Mouse (Mus musculus) intestine, postnatal 0 days (tissue): ENCODE data around the gene Hivep3. TPM values are rescaled to one million over a fixed set of nuclear protein-coding genes. Genes with fewer than 3 reads are reported as not detected.
A peak's percentile ranks its signal among the peaks of the same experiment; 100 is the strongest.

Experiments used
- ATAC-seq: fragments of 200-750 bp; cut with Nextera tagmentation; 2 replicates; pipeline ENCODE4 v1.8.0; 2017; ENCODE audit warnings: mild to moderate bottlenecking, moderate TSS enrichment, moderate library complexity
- H3K27ac ChIP-seq: fragments of 300-500 bp; sonication (generic); 2 replicates; pipeline ENCODE4 v1.5.1; 2014; ENCODE audit warnings: mild to moderate bottlenecking, low read depth, low read length, moderate library complexity
- H3K27me3 ChIP-seq: fragments of 300-500 bp; sonication (generic); replicated peaks from 2 replicates; pipeline ENCODE4 v1.6.1; 2014; ENCODE audit warnings: low read length, mixed read lengths; ENCODE audit not compliant: control insufficient read depth, insufficient read depth
- H3K36me3 ChIP-seq: fragments of 300-500 bp; sonication (generic); 2 replicates; pipeline ENCODE4 v1.6.1; 2014; ENCODE audit warnings: mild to moderate bottlenecking, moderate library complexity; ENCODE audit not compliant: control insufficient read depth, insufficient read depth
- H3K4me1 ChIP-seq: fragments of 300-500 bp; sonication (generic); replicated peaks from 2 replicates; pipeline ENCODE4 v1.6.1; 2014; ENCODE audit warnings: antibody characterized with exemption, low read length, mixed read lengths; ENCODE audit not compliant: control insufficient read depth, insufficient read depth
- H3K4me2 ChIP-seq: fragments of 300-500 bp; sonication (generic); replicated peaks from 2 replicates; pipeline ENCODE4 v1.6.1; 2014; ENCODE audit warnings: low read depth, mild to moderate bottlenecking, moderate library complexity
- H3K4me3 ChIP-seq: fragments of 300-500 bp; sonication (generic); 2 replicates; pipeline ENCODE4 v1.5.1; 2014; ENCODE audit warnings: low read depth, low read length
- H3K9ac ChIP-seq: fragments of 300-500 bp; sonication (generic); 2 replicates; pipeline ENCODE4 v1.6.1; 2014; ENCODE audit warnings: mild to moderate bottlenecking, low read depth, low read length
- H3K9me3 ChIP-seq: fragments of 300-500 bp; sonication (generic); 2 replicates; pipeline ENCODE4 v1.6.1; 2016; ENCODE audit warnings: mixed run types; ENCODE audit not compliant: control insufficient read depth
- CTCF ChIP-seq: sonication (generic); IDR thresholded peaks from 2 replicates; pipeline ENCODE4 v1.5.1; 2016; ENCODE audit warnings: low read depth, mild to moderate bottlenecking, control low read depth, antibody characterized with exemption, moderate library complexity
- WGBS: fragments of 180-500 bp; shearing (Covaris S2); extraction: QIAGEN DNeasy Blood & Tissue Kit; methylation state at CpG from one replicate; pipeline ENCODE4 v1.1.7; 2014; 5-methylcytosine and 5-hydroxymethylcytosine counted together
- polyA plus RNA-seq: library from polyadenylated mRNA; unstranded; fragments of >200 nt; fragmentation: Nextera tagmentation; extraction: Ambion mirVana; gene quantifications from 2 replicates; pipeline ENCODE4 v1.2.1, GENCODE M21; 2015

Hivep3 gene
- polyA plus RNA-seq, 1 experiment from 2014 or later, result 4.1 TPM

DNA sequence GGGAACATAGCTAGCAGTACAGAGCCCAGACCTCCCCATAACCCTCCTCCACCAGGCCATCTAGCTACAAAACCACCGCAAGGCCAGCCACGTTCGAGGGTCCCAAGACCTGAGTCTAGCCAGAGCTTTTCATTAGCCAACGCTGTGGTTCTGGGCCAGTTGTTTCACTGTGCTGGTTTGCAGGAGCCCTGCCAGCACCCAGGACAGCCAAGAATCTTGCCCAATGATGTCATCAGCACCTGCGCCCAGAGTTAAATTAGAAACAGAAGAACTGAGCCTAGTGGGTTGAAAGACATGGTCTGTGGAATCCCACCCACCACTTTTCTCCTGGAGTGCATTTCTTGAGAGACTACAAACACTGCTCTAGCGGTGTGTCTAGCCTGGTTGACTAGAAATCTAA is 392.5 kb downstream of the Hivep3 start:
- Histone ChIP-seq H3K4me2 (no peak overlapping the region), H3K27me3 (no peaks in the 10 kb centered on the region), H3K4me1 (no peaks in the 10 kb centered on the region), H3K4me3 (no peak overlapping the region), H3K27ac (no peak overlapping the region), H3K36me3 (no peaks in the 10 kb centered on the region), H3K9me3 (no peaks in the 10 kb centered on the region), H3K9ac (no peak overlapping the region)
- 94% methylated on average over 6 of the region's 6 CpGs for WGBS
- no peak for TF ChIP-seq CTCF
- no peak for ATAC-seq

DNA sequence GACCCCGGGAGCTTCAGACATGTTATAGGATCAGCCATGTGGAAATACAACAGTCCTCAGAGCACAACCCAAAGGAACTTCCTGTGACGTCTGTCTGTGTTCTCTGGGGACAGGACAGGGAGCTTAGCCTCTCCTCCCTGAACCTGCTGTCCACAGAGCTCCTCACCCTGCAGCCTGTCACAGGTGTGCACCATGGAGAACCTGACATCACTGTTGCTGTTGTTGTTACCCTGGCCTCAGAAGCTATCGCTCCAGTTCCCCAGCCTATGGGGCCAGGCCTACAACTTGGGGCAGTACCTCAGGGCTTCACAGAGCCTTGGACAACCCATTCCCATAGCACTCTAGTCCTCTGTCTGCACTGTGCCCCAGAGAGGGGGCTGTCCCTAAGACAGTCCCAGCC is 393.7 kb downstream of the Hivep3 start:
- Histone ChIP-seq H3K27me3 (no peaks in the 10 kb centered on the region), H3K36me3 (no peaks in the 10 kb centered on the region), H3K27ac (no peak overlapping the region), H3K4me3 (no peak overlapping the region), H3K9ac (no peak overlapping the region), H3K4me2 (no peak overlapping the region), H3K9me3 (no peaks in the 10 kb centered on the region), H3K4me1 (no peaks in the 10 kb centered on the region)
- 82% methylated on average over 3 of the region's 3 CpGs for WGBS
- TF ChIP-seq CTCF, result no peak
- ATAC-seq, result no peak

- H3K27ac ChIP-seq, result no peak overlapping the region
- no peaks in the 10 kb centered on the region for H3K9me3 ChIP-seq
- no peaks in the 10 kb centered on the region for H3K4me1 ChIP-seq
- H3K27me3 ChIP-seq, result no peaks in the 10 kb centered on the region
- no peak for ATAC-seq
- no peak for TF ChIP-seq CTCF
- no peak overlapping the region for H3K9ac ChIP-seq
- H3K4me2 ChIP-seq, result no peak overlapping the region
- 66% methylated on average over 4 of the region's 4 CpGs for WGBS
- no peaks in the 10 kb centered on the region for H3K36me3 ChIP-seq
- H3K4me3 ChIP-seq, result no peak overlapping the region
Measured at GRCm38 (mm10) chr4:120128033-120128432, 394.4 kb downstream of the Hivep3 start.

DNA sequence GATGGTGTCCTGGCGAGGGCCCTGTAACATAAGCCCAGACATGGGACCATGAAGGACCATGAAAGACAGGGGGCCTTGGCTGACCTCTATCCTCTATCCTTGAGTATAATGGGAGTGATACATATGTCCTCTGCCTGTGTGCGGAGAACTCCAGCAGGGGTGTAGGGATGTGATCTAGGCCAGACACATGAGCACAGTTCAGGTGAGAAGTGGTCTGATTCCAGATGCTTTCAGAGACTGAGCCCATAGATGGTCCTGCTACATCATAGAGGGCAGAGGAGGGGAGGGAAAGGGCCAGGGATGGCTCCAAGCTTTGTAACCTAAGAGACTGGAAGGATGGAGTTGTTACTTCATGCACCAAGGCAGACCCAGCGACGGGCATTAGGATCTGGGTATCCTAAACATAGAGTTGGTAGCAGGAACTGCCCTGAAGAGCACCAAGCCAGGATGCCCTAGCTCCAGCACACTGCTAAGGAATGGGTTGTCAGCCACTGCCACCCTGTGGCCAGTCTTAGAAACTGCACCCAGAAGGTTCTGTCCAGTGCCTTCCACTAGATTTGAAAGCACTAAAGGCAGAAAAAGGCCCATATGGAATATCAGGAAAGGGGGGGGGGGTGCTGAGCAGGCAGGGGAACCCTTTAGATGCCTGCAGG is 395.8 kb downstream of the Hivep3 start:
- peak; percentile 94 for TF ChIP-seq CTCF
- WGBS, result 51% methylated on average over 4 of the region's 4 CpGs
- H3K27ac ChIP-seq, result no peak overlapping the region
- no peaks in the 10 kb centered on the region; the same call in 1 of the 2 replicates for H3K36me3 ChIP-seq
- ATAC-seq, result no peak; the same call in 1 of the 2 replicates
- H3K4me1 ChIP-seq, result no peaks in the 10 kb centered on the region
- H3K4me2 ChIP-seq, result no peak overlapping the region
- no peak overlapping the region for H3K9ac ChIP-seq
- H3K4me3 ChIP-seq, result no peak overlapping the region
- no peaks in the 10 kb centered on the region for H3K27me3 ChIP-seq
- H3K9me3 ChIP-seq, result no peaks in the 10 kb centered on the region

- Histone ChIP-seq H3K9ac (no peak overlapping the region), H3K27me3 (no peaks in the 10 kb centered on the region), H3K4me1 (no peaks in the 10 kb centered on the region), H3K4me2 (no peak overlapping the region), H3K27ac (no peak overlapping the region), H3K4me3 (no peak overlapping the region), H3K9me3 (no peaks in the 10 kb centered on the region), H3K36me3 (no peaks in the 10 kb centered on the region; the same call in 1 of the 2 replicates)
- no peak for TF ChIP-seq CTCF
- 91% methylated on average over 4 of the region's 4 CpGs for WGBS
- no peak for ATAC-seq
Measured at GRCm38 (mm10) chr4:120130926-120131325, 397.3 kb downstream of the Hivep3 start.

- Histone ChIP-seq H3K4me3 (no peak overlapping the region), H3K27ac (no peak overlapping the region), H3K9ac (no peak overlapping the region), H3K9me3 (no peaks in the 10 kb centered on the region), H3K36me3 (no peaks in the 10 kb centered on the region; the same call in 1 of the 2 replicates), H3K4me1 (no peaks in the 10 kb centered on the region), H3K4me2 (no peak overlapping the region), H3K27me3 (no peaks in the 10 kb centered on the region)
- ATAC-seq, result no peak
- 71% methylated on average over 24 of the region's 24 CpGs for WGBS
- no peak for TF ChIP-seq CTCF
Measured at GRCm38 (mm10) chr4:120131441-120132220, 398.0 kb downstream of the Hivep3 start.
